Mouse (Mus musculus) left cerebral cortex, adult 9 months (tissue): ENCODE measurements at regions not wholly inside any gene's neighbourhood (a gene's known extent, or its start where the extent isn't known, plus 50 kb on each side); places are given as distances from the start of the nearest gene placed in this dataset.
A peak's percentile ranks its signal among the peaks of the same experiment; 100 is the strongest.

Source experiments
- DNase-seq, 2 experiments: peaks; one replicate each; pipeline ENCODE4 v3.0.0; 2022; ENCODE audit warnings: low spot score in 2 of 2

DNA sequence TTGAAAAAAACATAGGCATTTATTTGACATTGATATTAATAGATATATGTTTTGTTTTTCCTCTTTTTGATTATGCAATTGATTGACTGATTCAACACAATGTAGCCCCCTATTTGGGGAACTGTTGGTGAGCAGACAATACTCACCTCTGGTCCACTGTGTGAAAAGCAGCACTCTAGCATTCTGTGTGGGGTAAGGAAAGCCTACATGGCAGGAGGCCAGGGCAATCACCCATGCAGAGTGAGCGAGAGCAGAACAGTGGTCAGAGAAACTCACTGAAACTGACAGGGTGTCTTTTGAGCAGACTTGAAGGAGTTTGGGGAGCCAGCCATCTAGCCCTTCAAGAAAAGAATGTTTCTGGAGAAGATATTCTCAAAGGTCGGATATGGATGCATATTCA, 73.2 kb upstream of the Azi2 start:
- no peak for DNase-seq

DNA sequence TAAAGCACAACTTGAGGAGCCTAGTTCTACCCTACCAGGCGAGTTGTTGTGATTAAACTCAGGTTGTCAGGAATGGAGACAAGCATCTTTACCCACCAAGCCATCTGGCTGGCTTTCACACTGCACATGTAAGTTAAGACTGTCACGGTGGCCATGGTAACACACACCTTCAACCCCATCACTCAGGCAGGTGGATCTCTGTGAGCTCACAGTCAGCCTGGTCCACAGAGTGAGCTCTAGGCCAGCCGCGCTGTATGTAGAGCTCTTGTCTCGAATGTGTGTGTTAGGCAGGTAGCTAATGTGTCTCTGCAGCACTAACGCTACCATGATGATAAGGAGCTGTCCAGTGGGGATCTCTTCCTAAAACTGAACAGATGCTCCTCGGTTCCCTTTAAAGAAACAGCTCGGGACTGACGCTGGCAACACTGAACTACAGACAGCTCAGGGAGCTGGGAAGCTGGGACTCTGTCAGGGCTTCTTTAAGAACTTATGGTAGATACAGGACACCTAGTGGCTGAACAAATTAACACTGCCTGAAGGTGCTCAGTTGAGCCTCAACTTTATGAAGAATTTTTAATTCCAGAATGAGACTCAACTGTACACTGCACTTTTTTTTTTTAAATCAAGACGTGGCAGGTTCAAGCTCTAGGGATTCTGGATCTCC, 73.8 kb upstream of the Azi2 start:
- peak in 1 of 2 experiments; percentile 42 for DNase-seq

DNA sequence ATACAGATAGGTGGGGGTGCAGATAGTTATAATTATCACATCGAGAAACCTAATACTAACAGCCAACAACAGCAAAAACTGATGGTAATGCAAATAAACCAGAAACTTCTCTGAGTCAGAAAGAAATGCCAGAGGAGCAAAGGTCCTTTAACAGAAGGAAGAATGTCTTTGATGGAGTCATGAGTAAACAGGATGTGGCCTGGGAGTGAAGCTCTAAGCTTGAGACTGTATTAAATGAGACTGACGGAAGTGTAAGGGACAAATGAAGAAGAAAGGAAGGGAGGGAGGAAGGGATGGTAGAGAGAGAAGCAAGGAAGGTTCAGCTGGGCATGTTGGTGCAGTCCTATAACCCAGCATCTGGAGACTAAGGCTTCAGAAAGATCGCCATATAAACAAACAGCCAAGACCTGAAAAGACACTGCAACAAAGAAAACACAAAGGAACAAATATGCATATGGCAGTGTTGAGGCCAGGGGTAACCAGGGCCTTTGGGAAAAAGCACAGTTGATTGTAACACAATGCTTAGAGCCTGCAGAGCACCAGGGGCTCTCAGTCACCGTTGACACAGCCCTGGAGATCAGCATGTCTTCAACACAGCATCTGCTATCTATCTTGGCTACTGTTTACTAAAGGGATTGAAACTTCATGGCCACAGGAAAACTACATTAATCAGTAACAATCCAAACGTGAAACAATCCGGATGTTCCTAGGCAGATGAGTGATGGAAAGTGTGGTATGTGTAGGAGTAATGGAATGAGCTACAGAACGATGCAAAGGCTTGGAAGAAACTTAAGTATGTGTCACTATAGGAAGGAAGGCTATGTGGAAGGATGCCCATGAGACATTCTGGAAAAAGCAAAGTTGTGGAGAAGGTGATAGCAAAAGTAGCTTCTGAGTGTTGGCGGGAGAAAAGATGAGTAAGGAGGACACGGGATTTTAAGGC, 77.9 kb upstream of the Azi2 start:
- no peak for DNase-seq

DNA sequence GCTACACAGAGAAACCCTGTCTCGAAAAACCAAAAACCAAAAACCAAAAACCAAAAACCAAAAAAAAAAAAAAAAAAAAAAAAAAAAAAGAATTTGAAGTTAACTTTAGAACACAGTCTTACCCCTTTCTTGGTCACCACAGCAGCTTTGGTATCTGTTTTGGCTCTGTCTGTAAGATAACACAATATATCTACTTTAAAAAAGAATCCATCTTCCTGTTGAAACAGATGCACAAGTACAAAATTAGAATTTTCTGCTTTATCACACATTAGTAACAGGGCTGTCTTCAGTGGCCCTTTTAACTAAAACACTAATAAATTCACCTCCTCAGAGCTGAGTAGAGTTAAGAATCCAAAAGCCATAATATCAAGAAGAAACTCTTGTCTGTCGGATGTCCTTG, 80.5 kb upstream of the Azi2 start:
- no peak for DNase-seq

DNA sequence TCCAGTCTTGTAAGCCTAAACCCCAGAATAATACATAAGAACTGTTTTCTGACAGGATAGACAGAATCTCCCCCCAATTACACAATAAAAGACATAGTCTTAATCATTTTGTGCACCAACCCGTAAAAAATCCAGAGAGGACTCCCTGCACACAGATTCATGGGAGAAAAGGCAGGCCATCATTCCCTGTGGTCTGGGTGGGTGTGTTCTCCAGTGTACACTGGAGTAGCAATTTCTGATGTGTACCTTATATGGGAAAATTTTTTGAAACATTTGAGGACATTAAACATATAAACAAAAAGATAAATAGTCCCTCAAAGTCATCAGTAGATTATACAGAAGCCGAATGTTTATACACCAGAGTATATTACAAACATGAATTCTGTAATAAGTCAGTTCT, 83.1 kb upstream of the Azi2 start:
- DNase-seq = no peak

DNA sequence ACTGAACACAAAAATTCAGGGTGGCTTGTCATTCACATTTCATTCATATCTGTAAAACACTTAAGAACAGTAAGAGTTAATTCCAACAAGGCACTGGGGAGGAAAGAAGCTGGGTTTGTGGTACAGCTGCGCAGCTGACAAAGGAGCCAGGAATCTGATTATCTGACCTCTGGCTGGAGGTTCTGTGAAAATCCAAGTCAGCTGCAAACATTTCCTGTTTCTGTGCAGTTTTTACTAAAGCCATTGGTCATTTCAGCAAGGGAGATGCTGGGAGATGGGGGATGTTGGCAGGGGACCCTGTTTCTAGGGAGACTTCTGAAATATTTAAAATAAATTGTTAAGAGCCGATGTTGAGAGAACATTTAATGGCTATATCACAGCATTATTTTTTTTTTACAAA, 83.6 kb upstream of the Azi2 start:
- DNase-seq = no peak

DNA sequence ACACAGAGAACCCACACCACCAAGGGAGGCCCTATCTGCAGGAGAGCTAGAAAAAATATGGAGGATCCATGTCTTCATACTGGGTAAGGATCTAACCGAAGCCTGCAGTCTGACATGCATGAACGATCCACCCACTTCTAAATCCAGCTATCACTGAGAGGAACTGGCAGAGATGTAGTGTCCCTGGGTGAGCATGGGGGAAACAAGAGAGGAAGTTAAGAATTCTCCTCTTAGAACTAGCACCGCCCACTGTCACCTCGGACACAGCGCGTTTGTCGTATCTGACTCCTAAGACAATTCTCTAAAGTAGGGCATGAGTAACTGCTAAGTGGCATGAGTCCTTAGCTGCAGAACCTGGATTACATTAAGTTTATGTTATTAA, 112.8 kb upstream of the Azi2 start:
- DNase-seq = no peak

DNA sequence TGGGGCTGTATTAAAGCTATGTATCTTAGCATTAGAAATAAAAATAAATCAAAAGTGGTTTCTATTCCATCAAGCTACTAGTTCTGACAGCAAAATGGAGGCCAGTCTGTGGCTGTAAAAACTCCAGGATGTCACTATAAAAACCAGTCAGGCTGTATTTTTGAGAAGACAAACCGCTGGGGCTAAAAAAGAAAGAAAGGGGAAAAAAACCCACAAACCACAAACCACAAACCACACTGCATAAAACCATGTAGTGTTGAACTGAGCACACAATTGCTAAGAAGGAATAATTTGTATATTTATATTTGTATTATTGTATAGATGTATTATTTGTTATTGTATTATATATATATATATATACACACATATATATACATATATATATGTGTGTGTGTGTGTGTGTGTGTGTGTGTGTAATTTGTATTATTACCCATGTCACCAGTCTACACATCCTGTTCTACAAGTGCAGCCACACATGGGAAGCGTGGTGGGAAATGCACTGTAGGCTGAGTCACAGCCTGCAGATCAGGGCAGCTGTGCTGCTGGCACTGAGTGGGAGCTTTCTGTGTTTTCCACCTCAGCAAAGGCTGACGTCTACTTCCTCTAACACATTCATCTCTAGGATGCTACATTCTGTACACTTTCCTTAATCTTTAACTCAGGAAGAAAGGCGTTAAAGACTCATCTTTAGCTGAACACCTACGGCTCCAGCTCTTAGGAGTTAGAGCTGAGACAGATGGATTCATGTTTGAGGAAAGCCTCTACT, 113.4 kb upstream of the Azi2 start:
- peak in 1 of 2 experiments; percentile 14 for DNase-seq

DNA sequence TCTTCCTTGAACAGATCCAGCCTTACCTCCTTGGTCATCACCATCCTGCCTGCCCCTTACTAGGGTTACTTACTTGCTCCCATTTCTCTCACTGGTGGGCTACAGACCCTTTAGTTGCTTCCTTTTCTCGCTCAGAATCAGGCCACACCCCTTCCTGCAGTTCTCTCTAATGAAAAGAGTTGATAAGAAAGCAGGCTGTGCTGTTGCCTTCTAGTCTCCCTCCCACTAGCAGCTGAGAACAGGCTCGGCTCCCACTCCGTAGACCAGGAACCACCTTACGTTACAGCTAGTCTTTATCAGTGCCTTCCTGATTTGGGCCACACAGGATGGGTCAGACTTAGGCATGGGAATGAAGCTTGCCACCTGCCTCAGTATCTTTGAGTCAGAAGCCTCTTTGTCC, 117.3 kb upstream of the Azi2 start:
- DNase-seq = no peak

DNA sequence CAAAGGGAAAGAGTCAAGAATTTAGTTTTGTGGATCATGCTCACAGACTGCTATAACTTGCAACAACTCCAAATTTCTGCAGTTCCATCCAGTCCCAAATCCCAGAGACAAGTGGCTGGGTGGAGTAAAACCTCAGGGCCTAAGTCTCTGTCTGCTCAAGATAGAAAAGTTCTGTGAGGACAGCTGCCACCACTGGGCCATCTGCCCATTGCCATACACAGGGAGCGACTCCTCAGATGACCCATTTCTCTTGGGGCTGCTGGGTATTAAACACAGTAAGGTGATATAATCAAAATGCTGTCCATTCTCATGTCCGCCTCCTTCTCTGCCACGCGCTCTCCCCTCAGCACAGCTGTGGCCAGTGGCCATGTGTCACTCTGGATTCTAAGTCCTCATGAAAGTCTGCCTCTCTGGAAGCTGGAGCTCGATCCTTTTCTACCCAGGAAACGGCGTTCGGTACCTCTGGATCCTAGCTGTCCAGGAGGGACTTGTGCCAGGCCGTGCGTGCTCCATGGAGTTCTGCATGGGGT, 132.3 kb upstream of the Azi2 start:
- no peak for DNase-seq

DNA sequence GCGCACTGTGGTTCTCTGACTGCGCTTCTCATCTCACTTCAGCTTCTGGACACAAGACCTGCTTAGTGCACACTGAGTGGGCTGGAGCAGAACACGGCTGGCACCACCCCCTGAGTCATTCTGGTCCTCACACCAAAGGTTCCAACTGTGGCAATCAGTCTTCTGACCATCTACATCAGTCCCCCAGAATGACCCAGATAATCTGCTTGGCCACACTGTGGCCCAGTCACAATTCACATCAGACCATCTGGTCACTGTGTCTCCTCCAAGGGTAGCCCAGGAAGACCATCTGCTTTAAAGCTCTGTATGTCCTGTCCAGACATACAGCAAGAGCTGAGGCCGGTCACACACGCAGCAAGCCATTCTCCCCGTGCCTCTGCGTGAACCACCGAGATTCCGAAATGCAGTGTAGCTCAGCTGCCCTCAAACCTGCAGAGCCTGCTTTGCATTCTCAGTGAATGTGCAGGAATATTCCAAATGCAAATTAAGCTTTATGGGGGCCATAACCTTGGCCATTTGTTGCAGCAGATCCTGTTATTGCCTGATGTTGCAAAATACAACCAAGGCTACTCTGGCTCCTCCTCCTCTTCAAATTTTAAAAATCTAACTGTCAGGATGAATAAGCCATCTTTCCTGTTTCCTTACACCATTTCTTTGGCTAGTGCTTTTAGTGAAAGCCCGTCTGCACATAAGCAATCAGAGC, 135.1 kb upstream of the Azi2 start:
- DNase-seq = no peak

DNA sequence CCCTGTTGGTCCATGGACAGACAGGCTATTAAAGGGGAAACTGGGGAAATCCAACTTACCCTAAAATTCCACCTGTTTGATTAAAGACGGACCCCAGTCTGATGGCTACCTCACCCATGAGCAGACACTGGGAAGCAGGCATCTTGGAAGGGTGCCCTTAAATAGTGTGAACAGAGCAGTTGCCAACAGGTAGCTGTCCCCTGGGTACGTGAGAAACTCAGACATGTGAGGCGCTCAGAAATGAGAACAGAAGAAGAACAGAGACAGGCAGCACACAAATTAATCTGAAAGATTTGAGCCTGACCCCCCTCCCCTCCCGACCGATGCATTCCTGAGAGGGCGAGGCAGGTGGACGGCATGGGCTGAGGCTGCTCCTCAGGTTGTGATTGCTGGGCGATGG, 135.7 kb upstream of the Azi2 start:
- no peak for DNase-seq

DNA sequence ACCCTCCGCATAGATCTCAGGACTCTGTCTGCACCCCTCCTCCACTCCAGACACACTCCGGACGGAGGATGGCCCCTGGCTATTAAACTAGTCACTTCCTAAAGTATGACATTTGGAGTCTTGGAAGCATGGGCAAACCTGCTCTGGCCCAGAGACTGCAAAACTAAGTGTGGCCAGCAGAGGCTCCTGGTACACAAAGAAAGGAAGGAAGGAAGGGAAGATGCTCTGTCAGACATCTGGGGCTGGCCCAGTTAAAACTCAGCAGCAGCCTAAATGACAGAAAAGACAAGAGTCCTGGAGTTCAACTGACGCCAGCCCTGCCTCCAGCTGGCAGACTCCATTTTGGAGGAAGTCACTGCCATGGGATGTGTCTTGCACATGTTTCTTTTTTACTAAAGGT, 137.3 kb upstream of the Azi2 start:
- DNase-seq = peak in 1 of 2 experiments; percentile 34

DNA sequence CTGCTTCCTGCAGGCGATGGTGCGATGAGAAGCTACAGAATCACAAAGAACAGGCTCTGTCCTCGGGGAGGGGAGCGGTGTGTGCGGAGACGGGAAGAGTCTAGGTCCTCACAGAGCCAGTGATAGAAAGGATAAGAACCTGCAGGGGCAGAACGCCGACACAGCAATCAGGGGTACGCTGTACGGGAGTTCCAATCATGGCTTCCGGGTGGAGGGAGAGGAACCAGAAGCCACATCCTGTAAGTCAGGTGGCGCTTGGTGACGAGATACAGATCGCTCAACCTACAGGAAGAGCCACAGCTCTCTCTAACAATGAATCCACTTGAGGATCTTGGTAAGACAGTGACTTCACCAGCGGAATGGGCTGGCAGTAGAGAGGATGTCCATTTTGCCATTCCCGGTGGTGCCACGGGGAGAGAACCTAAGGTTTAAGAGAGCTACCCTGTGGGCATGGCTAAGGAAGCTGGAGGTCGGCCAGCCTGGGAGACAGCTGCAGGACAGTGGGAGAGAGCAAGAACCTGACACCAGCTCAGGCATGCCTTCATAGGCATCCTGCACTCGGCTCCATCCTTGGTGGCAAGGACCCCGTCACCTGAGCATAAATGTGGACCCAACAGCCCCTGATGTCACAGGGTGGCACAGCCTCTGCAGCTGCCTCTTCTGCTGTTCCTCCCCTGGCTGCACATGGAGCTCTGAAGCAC, 137.9 kb upstream of the Azi2 start:
- no peak for DNase-seq

DNA sequence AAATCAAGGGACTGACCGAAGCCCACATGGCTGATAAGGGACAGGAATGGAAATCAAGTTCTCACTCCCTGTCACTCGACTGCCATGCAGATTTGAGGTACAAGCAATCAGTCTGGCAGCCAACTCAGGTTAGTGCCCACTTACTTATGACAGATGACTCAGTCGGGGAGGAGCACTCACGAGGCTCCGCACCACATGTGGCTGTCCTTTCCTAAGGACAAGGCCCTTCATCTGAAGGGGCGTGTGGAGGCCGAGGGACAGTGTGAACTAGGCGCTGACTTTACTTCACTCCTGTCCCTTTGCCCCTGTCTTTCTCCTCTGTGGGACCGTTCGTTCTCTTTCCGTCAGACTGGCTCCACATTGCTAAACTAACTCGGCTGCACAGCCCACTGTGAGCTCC, 139.7 kb upstream of the Azi2 start:
- DNase-seq = no peak

DNA sequence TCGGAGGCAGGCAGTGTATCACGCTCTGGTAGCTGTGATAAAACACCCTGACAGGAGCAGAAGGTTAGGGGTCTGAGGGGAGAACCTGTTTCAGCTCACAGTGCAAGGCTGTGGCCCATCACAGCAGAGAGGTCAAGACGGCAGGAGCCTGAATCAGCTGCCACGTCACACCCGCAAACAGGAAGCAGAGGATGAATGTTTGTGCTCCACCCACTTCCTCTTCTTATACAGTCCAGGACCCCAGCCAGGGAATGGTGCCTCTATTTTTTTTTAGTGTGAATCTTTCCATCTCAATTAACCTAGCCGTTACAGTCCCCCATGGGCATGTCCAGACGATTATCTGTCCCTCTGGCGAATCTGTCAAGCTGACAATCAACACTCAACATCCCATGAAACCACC, 143.8 kb upstream of the Azi2 start:
- no peak for DNase-seq

DNA sequence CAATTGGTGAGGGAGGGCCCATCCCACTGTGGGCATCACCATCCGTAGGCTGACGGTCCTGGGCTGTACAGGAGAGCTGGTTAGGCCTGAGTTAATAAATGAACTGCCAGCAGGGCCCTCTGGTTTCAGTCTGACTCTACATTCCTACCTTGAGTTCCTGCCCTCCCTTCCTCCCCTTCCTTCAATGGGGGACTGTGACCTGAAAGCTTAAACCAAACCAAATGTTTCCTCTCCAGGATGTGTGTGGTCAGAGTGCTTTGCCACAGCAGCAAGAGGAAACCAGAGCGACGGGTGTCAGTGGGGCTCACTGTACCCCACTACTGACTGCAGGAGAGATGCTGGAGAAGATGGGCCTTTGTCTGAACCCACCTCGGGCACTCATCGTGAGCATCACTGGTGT, 147.7 kb upstream of the Azi2 start:
- no peak for DNase-seq

DNA sequence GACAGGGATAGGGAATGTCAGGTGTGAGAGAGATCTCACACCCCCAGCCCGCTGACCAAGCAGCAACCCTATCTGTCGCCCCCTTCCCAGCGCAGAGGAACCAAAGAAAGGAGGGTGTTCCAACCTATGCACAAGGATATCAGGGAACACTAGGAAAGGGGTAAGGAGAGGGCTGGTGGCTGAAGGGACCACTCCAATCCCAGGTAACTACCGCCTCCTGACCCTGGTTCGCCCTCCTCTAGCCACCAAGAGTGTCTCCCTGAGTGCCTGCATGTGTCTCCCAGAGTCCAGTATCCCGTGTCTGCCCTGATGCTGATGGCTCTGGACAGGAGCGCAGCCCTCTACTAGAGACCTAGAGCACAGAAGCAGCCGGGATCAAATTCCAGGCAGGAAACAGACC, 167.1 kb upstream of the Azi2 start:
- no peak for DNase-seq

DNA sequence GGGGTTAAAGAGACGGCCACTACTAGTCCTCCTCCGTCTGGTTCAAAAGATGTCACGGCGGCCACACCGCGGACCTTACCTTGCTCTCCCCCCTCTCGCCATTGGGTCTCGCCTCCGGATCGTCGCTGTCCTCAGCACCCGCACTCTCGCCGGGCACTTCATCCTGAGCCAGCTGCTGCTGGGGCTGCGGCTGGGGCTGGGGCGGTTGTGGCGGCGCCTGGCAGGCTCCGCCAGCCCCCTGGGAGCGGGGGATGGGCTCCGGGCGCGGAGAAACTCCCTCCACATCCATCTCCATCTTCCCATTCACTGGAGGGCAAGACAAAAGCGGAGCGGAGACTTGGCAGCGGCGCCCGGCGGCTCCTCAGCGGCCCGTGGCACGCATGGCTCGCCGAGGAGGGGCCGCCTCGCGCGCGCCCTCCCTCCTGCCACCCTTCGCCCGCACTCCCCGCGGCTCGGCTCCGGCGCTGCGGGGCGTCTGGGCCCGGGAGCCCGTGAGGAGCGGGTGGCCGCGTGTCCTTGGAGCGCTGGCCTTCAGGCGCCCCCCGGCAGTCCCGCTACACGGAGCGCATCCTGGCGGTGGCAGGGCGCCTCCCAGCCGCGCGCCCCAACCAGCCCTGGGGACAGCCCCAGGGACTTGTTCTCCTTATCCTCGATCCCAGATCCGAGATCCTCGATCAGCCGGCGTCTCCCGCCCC, 167.8 kb upstream of the Azi2 start:
- DNase-seq = peak in 1 of 2 experiments; percentile 17

DNA sequence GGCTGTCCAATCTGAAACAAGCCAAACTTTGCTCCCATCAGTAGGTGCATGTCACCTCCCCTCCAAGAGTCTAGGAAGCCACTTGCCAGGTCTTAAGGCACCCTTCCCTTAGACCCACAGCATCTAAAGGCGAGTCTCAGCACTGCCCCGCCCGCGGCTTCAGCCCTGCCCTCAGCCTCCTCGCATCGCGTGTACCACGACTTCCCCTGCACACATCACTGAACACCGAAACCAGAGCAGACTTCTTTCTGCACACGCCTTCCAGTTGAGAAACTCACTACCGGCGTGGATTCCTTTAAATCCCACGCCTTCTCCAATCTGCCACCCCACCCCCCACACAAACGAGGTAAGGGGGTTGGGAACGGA, 168.3 kb upstream of the Azi2 start:
- peak in 1 of 2 experiments; percentile 15 for DNase-seq

DNA sequence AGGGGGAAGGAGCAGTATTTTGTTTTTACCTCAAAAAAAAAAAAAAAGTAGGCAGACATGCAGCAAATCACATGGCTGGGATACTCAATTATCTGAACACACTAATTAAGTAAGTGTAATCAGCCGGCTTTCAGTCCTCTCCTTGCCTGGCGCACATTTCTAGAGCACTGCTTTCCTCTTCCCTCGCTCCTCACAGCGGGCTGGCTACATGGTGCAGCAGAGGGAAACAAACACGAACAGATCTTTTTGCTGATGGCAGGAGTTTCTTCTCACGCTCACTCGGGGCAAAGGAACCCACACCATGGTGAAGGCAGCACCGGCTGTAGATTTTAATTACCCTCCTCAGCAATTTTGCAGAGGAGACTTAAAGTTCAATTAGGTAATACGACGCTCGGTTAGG, 169.7 kb upstream of the Azi2 start:
- no peak for DNase-seq
